Mouse (Mus musculus) hindbrain, embryonic 13.5 days (tissue): Measurements from ENCODE around the gene H2afx. TPM values are rescaled to one million over a fixed set of nuclear protein-coding genes. Genes with fewer than 3 reads are reported as not detected.
A peak's percentile ranks its signal among the peaks of the same experiment; 100 is the strongest.
"Not testable (repeated sequence)": the region's sequence is repeated elsewhere in the genome, so short reads cannot be mapped to it uniquely, and the experiment has no call there.

Source experiments
- ATAC-seq: fragments of 200-750 bp; cut with Nextera tagmentation; 2 replicates; pipeline ENCODE4 v1.8.0; 2017; ENCODE audit warnings: moderate TSS enrichment; ENCODE audit not compliant: low FRiP score
- H3K27ac ChIP-seq: fragments of 300-500 bp; sonication (generic); 2 replicates; pipeline ENCODE4 v1.5.1; 2015; ENCODE audit warnings: inconsistent platforms, mild to moderate bottlenecking, moderate library complexity
- H3K27me3 ChIP-seq: fragments of 300-500 bp; sonication (generic); 2 replicates; pipeline ENCODE4 v1.6.1; 2015; ENCODE audit warnings: mild to moderate bottlenecking, inconsistent platforms
- H3K36me3 ChIP-seq: fragments of 300-500 bp; sonication (generic); 2 replicates; pipeline ENCODE4 v1.6.1; 2015; ENCODE audit warnings: mild to moderate bottlenecking, inconsistent platforms
- H3K4me1 ChIP-seq: fragments of 300-500 bp; sonication (generic); replicated peaks from 2 replicates; pipeline ENCODE4 v1.6.1; 2015; ENCODE audit warnings: inconsistent platforms
- H3K4me2 ChIP-seq: fragments of 300-500 bp; sonication (generic); 2 replicates; pipeline ENCODE4 v1.6.1; 2015; ENCODE audit warnings: inconsistent platforms, mild to moderate bottlenecking, moderate library complexity
- H3K4me3 ChIP-seq: fragments of 300-500 bp; sonication (generic); 2 replicates; pipeline ENCODE4 v1.5.1; 2015; ENCODE audit warnings: mild to moderate bottlenecking, inconsistent platforms
- H3K9ac ChIP-seq: fragments of 300-500 bp; sonication (generic); 2 replicates; pipeline ENCODE4 v1.6.1; 2015; ENCODE audit warnings: mild to moderate bottlenecking, inconsistent platforms
- H3K9me3 ChIP-seq: fragments of 300-500 bp; sonication (generic); 2 replicates; pipeline ENCODE4 v1.6.1; 2016; ENCODE audit warnings: inconsistent platforms
- WGBS: fragments of 180-500 bp; shearing (Covaris S2); methylation state at CpG from one replicate; pipeline ENCODE4 v1.1.7; 2015; 5-methylcytosine and 5-hydroxymethylcytosine counted together
- polyA plus RNA-seq: library from polyadenylated mRNA; unstranded; fragments of >200 nt; fragmentation: Nextera tagmentation; extraction: Ambion mirVana; gene quantifications from 2 replicates; pipeline ENCODE4 v1.2.1, GENCODE M21; 2015

Gene H2afx
- polyA plus RNA-seq, 1 experiment from 2014 or later, result 145 TPM

DNA sequence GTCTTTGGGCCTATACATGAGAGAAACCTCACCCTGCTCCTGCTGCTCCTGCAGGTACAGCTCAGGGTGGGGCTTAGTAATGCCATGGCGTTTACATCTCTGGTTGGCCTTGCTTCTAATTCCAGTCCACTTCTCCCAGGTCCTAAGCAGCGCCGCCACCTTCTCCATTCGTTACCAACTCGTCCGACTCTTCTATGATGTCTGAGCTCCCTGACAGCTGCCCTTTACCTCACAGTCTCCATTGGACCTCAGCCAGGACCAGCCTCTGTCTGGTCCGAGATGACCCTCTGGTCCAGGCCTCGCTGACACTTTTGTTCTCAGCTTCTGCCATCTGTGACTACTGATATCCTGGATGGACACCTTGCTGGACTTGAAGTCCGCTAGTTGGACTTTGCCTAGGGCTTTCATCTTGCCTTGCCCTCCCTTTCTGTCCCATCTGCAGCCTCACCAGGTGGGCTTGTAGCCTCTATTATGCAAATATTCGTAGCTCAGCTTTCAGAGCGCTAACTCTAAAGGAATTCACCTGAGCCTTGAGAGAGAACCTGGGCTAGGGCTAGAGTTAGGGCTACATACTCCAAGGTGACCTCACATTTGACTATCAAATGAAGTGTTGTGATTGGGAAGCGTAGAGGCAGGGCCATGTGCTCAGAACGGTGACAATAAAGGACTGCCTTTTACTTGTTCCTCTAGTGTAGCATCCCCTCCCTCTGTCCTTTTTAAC is 1.4 kb upstream of the H2afx start:
- Histone ChIP-seq H3K9ac (no peak overlapping the region), H3K4me2 (no peak overlapping the region), H3K4me3 (no peak overlapping the region), H3K27ac (no peak overlapping the region), H3K9me3 (no peaks in the 10 kb centered on the region), H3K27me3 (no peaks in the 10 kb centered on the region), H3K4me1 (peaks cover 26% of the 10 kb centered on the region), H3K36me3 (peaks cover 58% of the 10 kb centered on the region)
- 97% methylated on average over 13 of the region's 13 CpGs for WGBS
- no peak for ATAC-seq

GRCm38 (mm10) chr9:44335331-44336092 is 1.0 kb downstream of the H2afx start:
- ATAC-seq, result no peak; the same call in 1 of the 2 replicates
- H3K36me3 ChIP-seq, result peaks cover 50% of the 10 kb centered on the region
- peak overlapping the region; percentile 86 for H3K4me3 ChIP-seq
- H3K9ac ChIP-seq, result peak overlapping the region; percentile 95
- H3K27me3 ChIP-seq, result no peaks in the 10 kb centered on the region
- peaks cover 26% of the 10 kb centered on the region for H3K4me1 ChIP-seq
- H3K4me2 ChIP-seq, result peak overlapping the region; percentile 93
- peak overlapping the region; percentile 96 for H3K27ac ChIP-seq
- H3K9me3 ChIP-seq, result no peaks in the 10 kb centered on the region
- under 1% methylated on average over 50 of the region's 50 CpGs for WGBS

DNA sequence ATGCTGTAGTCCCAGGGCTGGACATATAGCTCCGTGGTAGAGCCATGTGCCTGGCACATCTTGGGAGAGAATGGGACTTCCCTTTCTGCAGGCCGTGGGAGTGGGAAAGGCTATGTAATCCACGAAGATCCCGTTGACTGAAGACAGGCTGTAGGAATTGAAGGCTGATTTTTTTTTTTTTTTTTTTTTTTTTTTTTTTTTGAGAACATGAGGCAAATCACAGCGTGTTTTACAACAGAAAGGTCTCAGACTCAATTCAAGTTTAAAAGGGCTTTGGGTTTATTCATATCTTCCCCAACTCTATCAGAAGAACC is 1.6 kb downstream of the H2afx start:
- Histone ChIP-seq H3K4me3 (peak overlapping the region; percentile 86), H3K27ac (peak overlapping the region; percentile 96), H3K4me1 (peaks cover 26% of the 10 kb centered on the region), H3K4me2 (peak overlapping the region; percentile 93), H3K9ac (peak overlapping the region; percentile 95), H3K36me3 (peaks cover 49% of the 10 kb centered on the region), H3K9me3 (no peaks in the 10 kb centered on the region), H3K27me3 (no peaks in the 10 kb centered on the region)
- WGBS, result 0% methylated on average over 5 of the region's 5 CpGs
- no peak for ATAC-seq

DNA sequence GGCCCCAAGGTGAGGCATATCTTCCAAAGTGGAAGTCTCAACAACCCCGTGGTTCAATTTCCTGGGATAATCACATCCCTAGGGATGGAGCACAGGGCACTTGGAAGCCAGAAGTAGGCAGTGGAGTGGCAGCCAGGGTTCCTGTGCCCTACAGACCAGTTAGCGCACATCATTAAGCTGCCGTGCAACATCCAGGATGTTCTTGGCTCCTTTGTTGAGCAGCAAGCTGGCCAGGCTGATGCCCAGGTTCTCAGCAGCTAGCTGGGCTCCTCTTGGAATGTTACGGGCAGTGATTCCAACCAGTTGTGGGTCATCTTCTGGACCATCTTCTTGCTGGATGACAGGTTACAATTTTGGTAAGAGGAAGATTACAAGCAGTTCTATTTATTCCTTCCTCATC is 2.0 kb downstream of the H2afx start:
- H3K4me2 ChIP-seq, result peak overlapping the region; percentile 93
- not testable (repeated sequence) for ATAC-seq, H3K27me3 ChIP-seq, H3K9me3 ChIP-seq, H3K27ac ChIP-seq
- H3K4me1 ChIP-seq, result peaks cover 26% of the 10 kb centered on the region
- peak overlapping the region; percentile 95 for H3K9ac ChIP-seq
- peak overlapping the region; percentile 86 for H3K4me3 ChIP-seq
- peaks cover 48% of the 10 kb centered on the region for H3K36me3 ChIP-seq
- WGBS, result 33% methylated on average over 4 of the region's 4 CpGs

DNA sequence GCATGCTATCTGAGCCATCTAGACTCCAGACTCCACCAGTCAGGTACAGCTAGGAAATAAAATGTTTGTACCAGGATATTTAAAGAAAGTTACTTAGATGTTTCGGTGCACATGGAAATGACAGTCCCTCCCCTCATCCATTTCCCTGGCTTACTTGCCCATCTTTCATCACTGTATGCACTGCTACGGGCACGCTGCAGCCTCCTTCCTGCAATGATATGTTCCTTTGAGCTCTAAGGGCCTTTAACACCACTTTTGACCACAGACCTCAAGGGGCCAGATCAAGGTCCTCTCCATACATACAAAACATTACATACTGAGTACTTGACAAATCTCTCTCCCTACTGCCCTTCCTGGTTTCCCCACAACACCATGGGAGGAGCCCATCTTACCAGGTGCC is 2.5 kb downstream of the H2afx start:
- Histone ChIP-seq H3K9ac (peak overlapping the region; percentile 95), H3K36me3 (peaks cover 45% of the 10 kb centered on the region), H3K4me2 (peak overlapping the region; percentile 93), H3K4me3 (peak overlapping the region; percentile 86), H3K4me1 (peaks cover 26% of the 10 kb centered on the region), H3K27ac (no peak overlapping the region), H3K9me3 (no peaks in the 10 kb centered on the region), H3K27me3 (no peaks in the 10 kb centered on the region)
- no peak for ATAC-seq
- WGBS, result 77% methylated on average over 3 of the region's 3 CpGs

DNA sequence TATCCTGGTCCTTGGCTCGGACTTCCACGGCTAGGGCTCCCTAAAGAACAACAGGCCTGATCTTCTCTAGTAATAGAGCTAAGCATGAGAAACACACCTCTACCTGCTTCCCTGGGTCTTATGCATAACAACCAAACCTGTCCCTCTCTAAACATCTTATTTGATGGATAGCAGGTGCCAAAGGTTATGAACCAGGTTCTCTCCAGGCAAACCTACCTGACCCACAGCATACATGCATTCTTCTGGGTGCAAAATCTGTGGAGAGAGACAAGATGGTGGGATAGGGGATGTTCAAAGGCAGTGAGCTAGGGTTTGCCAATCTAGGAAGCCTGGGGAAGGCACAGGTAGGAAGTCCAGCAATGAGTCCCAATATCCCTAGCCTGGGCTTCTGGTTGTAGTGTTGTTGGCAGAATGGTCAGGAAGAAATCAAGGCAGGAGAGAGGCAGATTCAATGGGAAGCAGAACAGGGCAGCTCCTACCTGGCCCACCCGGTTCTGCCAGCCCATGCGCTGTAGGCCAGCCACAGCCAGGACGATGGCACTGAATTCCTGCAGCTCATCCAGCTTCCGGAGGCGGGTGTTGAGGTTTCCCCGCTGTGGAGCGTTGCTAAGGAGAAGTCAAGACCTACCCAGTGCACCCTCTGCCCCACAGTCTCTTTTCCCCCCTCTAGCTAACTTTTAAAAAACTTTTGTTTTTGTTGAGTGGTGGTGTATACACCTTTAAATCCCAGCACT is 3.1 kb downstream of the H2afx start:
- H3K9me3 ChIP-seq, result no peaks in the 10 kb centered on the region
- peak overlapping the region; percentile 93 for H3K4me2 ChIP-seq
- H3K36me3 ChIP-seq, result peaks cover 39% of the 10 kb centered on the region
- no peak for ATAC-seq
- WGBS, result 63% methylated on average over 9 of the region's 9 CpGs
- H3K9ac ChIP-seq, result peak overlapping the region; percentile 95
- H3K4me1 ChIP-seq, result peaks cover 26% of the 10 kb centered on the region
- no peak overlapping the region for H3K27ac ChIP-seq
- no peaks in the 10 kb centered on the region for H3K27me3 ChIP-seq
- H3K4me3 ChIP-seq, result no peak overlapping the region; the same call in 1 of the 2 replicates

DNA sequence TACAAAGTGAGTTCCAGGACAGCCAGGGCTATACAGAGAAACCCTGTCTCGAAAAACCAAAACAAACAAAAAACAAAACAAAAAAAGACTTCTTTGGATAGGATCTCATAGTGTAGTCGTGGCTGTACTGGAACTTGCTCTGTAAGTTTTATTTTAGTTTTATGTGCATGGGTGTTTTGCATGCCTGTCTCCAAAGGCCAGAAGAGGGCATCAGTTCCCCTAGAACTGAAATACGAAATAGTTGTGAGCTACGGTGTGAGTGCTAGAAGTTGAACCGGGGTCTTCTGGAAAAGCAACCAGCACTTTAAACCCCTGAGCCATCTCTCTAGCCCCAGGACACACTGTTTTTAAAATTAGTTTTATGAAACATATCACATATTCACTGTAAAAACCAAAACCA is 4.1 kb downstream of the H2afx start:
- no peaks in the 10 kb centered on the region for H3K9me3 ChIP-seq
- no peak overlapping the region for H3K27ac ChIP-seq
- 76% methylated on average over 5 of the region's 5 CpGs for WGBS
- H3K9ac ChIP-seq, result no peak overlapping the region
- no peaks in the 10 kb centered on the region for H3K27me3 ChIP-seq
- H3K4me2 ChIP-seq, result no peak overlapping the region
- ATAC-seq, result no peak
- H3K4me3 ChIP-seq, result no peak overlapping the region
- H3K36me3 ChIP-seq, result peaks cover 30% of the 10 kb centered on the region
- peaks cover 33% of the 10 kb centered on the region for H3K4me1 ChIP-seq

- Histone ChIP-seq H3K36me3 (peaks cover 33% of the 10 kb centered on the region), H3K9ac (peak overlapping the region; percentile 15; the same call in 1 of the 2 replicates), H3K4me1 (peaks cover 28% of the 10 kb centered on the region), H3K27me3 (no peaks in the 10 kb centered on the region), H3K4me2 (no peak overlapping the region), H3K4me3 (no peak overlapping the region), H3K27ac (no peak overlapping the region), H3K9me3 (no peaks in the 10 kb centered on the region)
- ATAC-seq, result no peak
- WGBS, result 94% methylated on average over 5 of the region's 5 CpGs
Observed at GRCm38 (mm10) chr9:44341487-44341886, 7.0 kb downstream of the H2afx start.

- ATAC-seq, result no peak
- no peaks in the 10 kb centered on the region for H3K9me3 ChIP-seq
- no peak overlapping the region for H3K4me3 ChIP-seq
- no peaks in the 10 kb centered on the region for H3K27me3 ChIP-seq
- peak overlapping the region; percentile 15; the same call in 1 of the 2 replicates for H3K9ac ChIP-seq
- WGBS, result 86% methylated on average over 3 of the region's 3 CpGs
- H3K4me2 ChIP-seq, result no peak overlapping the region
- H3K36me3 ChIP-seq, result peaks cover 37% of the 10 kb centered on the region
- no peak overlapping the region for H3K27ac ChIP-seq
- H3K4me1 ChIP-seq, result peaks cover 21% of the 10 kb centered on the region
Observed at GRCm38 (mm10) chr9:44342173-44342572, 7.7 kb downstream of the H2afx start.

DNA sequence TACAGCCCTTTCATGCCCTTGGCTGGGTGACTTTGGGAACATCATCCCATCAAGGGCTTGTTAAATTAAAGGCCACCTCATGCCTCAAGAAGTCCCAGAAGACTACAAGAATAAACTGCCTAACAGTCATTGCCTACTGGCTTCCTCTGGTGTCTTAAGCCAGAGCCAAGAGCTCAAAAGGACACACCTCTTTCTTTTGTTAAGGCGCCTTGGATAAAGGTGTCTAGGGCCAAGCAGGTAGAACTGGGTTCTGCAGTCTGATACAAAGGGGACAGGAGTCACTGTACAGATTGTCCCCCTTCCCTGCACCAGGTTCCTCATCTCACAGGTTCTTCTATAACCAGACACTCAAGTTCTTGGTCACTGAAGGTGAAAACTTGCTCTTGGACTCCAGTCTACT is 8.1 kb downstream of the H2afx start:
- no peak for ATAC-seq
- Histone ChIP-seq H3K9me3 (no peaks in the 10 kb centered on the region), H3K4me2 (peak overlapping the region; percentile 63), H3K27me3 (no peaks in the 10 kb centered on the region), H3K4me1 (peaks cover 16% of the 10 kb centered on the region), H3K36me3 (peaks cover 39% of the 10 kb centered on the region), H3K27ac (no peak overlapping the region), H3K4me3 (no peak overlapping the region), H3K9ac (no peak overlapping the region; the same call in 1 of the 2 replicates)
- 100% methylated on average over 1 of the region's 1 CpGs for WGBS

GRCm38 (mm10) chr9:44343290-44343689 is 8.8 kb downstream of the H2afx start:
- Histone ChIP-seq H3K4me3 (peak overlapping the region; percentile 77), H3K4me2 (peak overlapping the region; percentile 63), H3K27ac (peak overlapping the region; percentile 98), H3K9me3 (no peaks in the 10 kb centered on the region), H3K27me3 (no peaks in the 10 kb centered on the region), H3K36me3 (peaks cover 45% of the 10 kb centered on the region), H3K9ac (peak overlapping the region; percentile 84), H3K4me1 (peaks cover 12% of the 10 kb centered on the region)
- no peak for ATAC-seq
- WGBS, result 15% methylated on average over 6 of the region's 6 CpGs

GRCm38 (mm10) chr9:44343781-44344421 is 9.4 kb downstream of the H2afx start, which contains the start of gene Hmbs:
Gene Hmbs (minus strand): TSS chr9:44344228.
- ATAC-seq, result peak; percentile 97
- peaks cover 47% of the 10 kb centered on the region for H3K36me3 ChIP-seq
- H3K4me1 ChIP-seq, result peaks cover 12% of the 10 kb centered on the region
- WGBS, result 0% methylated on average over 38 of the region's 39 CpGs
- H3K27me3 ChIP-seq, result no peaks in the 10 kb centered on the region
- H3K4me3 ChIP-seq, result peak within 1 kb of the TSS; percentile 77
- peak within 1 kb of the TSS; percentile 98 for H3K27ac ChIP-seq
- H3K9ac ChIP-seq, result peak within 1 kb of the TSS; percentile 84
- no peaks in the 10 kb centered on the region for H3K9me3 ChIP-seq
- peak within 1 kb of the TSS; percentile 63 for H3K4me2 ChIP-seq
